Comparison of ENCODE assay signal across 17 mouse cellular contexts in the genomic region with DNA sequence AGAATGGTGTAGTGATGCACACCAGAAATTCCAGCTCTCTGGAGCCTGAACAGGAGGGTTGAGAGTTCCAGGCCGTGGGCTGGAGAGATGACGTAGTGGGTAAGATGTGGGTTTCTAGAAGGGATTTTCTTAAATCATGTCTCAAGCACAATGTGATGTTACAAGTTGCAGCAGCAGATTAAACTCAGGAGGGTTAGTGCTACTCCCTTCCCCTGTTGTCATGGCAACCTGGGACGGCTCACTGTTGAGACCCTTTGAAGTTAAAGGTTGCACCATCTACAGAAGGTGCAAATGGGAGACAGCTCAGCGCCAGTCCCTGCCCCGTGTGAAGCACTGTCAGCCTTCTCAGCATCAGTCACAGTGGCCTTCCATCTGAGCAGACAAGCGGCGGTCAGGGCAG. TPM values are rescaled to one million over a fixed set of nuclear protein-coding genes. Genes with fewer than 3 reads are reported as not detected.
A peak's percentile ranks its signal among the peaks of the same experiment; 100 is the strongest.
DNase-seq lines count a peak whose midpoint lies in the region; ATAC-seq lines count a peak whose summit lies in the region.
"Had no signal": no experiment of that assay in that cellular context is flagged by ENCODE, and none has a peak within 500 bp of the region (broad histone marks: within the 10 kb centered on the region; RNA-seq: fewer than 3 reads in every experiment).

No protein-coding gene starts in this region.

- WGBS in midbrain, embryonic 15.5 days, result 33% methylated on average over 7 of the region's 7 CpGs

- no peak overlapping the region for H3K9ac ChIP-seq in midbrain, embryonic 15.5 days
- H3K9ac ChIP-seq: forebrain, embryonic 12.5 days; limb, embryonic 12.5 days; liver, embryonic 15.5 days had no signal

- H3K27ac ChIP-seq in midbrain, embryonic 15.5 days, result peak overlapping the region; percentile 18; the same call in 1 of the 2 replicates
- H3K27ac ChIP-seq: forebrain, embryonic 12.5 days; limb, embryonic 12.5 days; liver, embryonic 15.5 days had no signal

- H3K9me3 ChIP-seq in megakaryocyte, embryonic 14.5 days, result no peaks in the 10 kb centered on the region
- H3K9me3 ChIP-seq in midbrain, embryonic 15.5 days, result no peaks in the 10 kb centered on the region
- H3K9me3 ChIP-seq: forebrain, embryonic 12.5 days; limb, embryonic 12.5 days; liver, embryonic 15.5 days had no signal

- DNase-seq in T-cell, adult 2 months (ENCODE audit: low spot score), result peak; percentile 51
- DNase-seq in thymus, postnatal 4 days, result peak; percentile 72
- DNase-seq in cerebellum, postnatal 36 days, result no peak
- no peak for DNase-seq in gastrocnemius, postnatal 4 days (ENCODE audit: low spot score in 2 of 2)
- DNase-seq: adrenal gland, adult 8-10 months; cerebellum, postnatal 10 days; gastrocnemius, postnatal 14 days; kidney, postnatal 36 days; right cerebral cortex, postnatal 25 days had no signal

- no peak for ATAC-seq in megakaryocyte, adult 5-6 weeks (ENCODE audit: poor library complexity, severe bottlenecking)
- ATAC-seq in midbrain, embryonic 15.5 days (replicated peaks), result 0 out of 2 replicates have a peak, but pooled peaks have one; percentile 50
- ATAC-seq: intestine, embryonic 16.5 days had no signal

- no peak overlapping the region for H3K4me2 ChIP-seq in midbrain, embryonic 15.5 days
- H3K4me2 ChIP-seq: forebrain, embryonic 12.5 days; heart, embryonic 11.5 days; limb, embryonic 12.5 days; liver, embryonic 15.5 days had no signal

- H3K27me3 ChIP-seq in megakaryocyte, embryonic 14.5 days (replicated peaks), result no peaks in the 10 kb centered on the region
- no peaks in the 10 kb centered on the region for H3K27me3 ChIP-seq in midbrain, embryonic 15.5 days (replicated peaks)
- H3K27me3 ChIP-seq: forebrain, embryonic 12.5 days; limb, embryonic 12.5 days; liver, embryonic 15.5 days had no signal

- peaks cover 51% of the 10 kb centered on the region for H3K4me1 ChIP-seq in megakaryocyte, embryonic 14.5 days
- H3K4me1 ChIP-seq in midbrain, embryonic 15.5 days, result peaks cover 4% of the 10 kb centered on the region; the same call in 1 of the 2 replicates
- H3K4me1 ChIP-seq: limb, embryonic 12.5 days had no signal

- H3K4me3 ChIP-seq in megakaryocyte, embryonic 14.5 days (replicated peaks), result peak overlapping the region; percentile 34
- H3K4me3 ChIP-seq in midbrain, embryonic 15.5 days, result no peak overlapping the region
- H3K4me3 ChIP-seq: forebrain, embryonic 12.5 days; limb, embryonic 12.5 days; liver, embryonic 15.5 days had no signal

- peaks cover 82% of the 10 kb centered on the region for H3K36me3 ChIP-seq in megakaryocyte, embryonic 14.5 days (replicated peaks; ENCODE audit: low read length)
- no peaks in the 10 kb centered on the region for H3K36me3 ChIP-seq in midbrain, embryonic 15.5 days (replicated peaks)

RNA-seq across cellular contexts. Expression of gene Zfp839, which starts 11.2 kb away (rescaled TPM):
- 1.0 and 4.3 TPM in 2 replicates for polyA plus RNA-seq in megakaryocyte, embryonic 14.5 days (2012; ENCODE audit: insufficient read depth, low replicate concordance)
- 3.3 and 4.5 TPM in 2 replicates for total RNA-seq in megakaryocyte, adult 5-6 weeks (2015)
- 5.5 and 6.2 TPM in 2 replicates for total RNA-seq in megakaryocyte, adult 5-6 weeks (2017)
- 3.9 and 4.4 TPM in 2 replicates for polyA plus RNA-seq in midbrain, embryonic 15.5 days (2015; fragmentation: Nextera tagmentation; extraction: Ambion mirVana)
- total RNA-seq in gastrocnemius, postnatal 4 days (2021), result 1 to 10 TPM; 7.4 to 8.0 TPM

RNA-seq across cellular contexts. Expression of gene Mok, which starts 20.5 kb away (rescaled TPM):
- polyA plus RNA-seq in megakaryocyte, embryonic 14.5 days (2012; ENCODE audit: insufficient read depth, low replicate concordance), result 2.1 and 2.3 TPM in 2 replicates
- 1.5 and 1.6 TPM in 2 replicates for total RNA-seq in megakaryocyte, adult 5-6 weeks (2015)
- 1.4 and 1.6 TPM in 2 replicates for total RNA-seq in megakaryocyte, adult 5-6 weeks (2017)
- 17.0 and 17.2 TPM in 2 replicates for polyA plus RNA-seq in midbrain, embryonic 15.5 days (2015; fragmentation: Nextera tagmentation; extraction: Ambion mirVana)
- total RNA-seq in gastrocnemius, postnatal 4 days (2021), result under 1 TPM; 0.34 to 0.91 TPM

RNA-seq across cellular contexts. Expression of gene Cinp, which starts 27.7 kb away (rescaled TPM):
- 11.5 and 21.2 TPM in 2 replicates for polyA plus RNA-seq in megakaryocyte, embryonic 14.5 days (2012; ENCODE audit: insufficient read depth, low replicate concordance)
- 20.3 and 31.8 TPM in 2 replicates for total RNA-seq in megakaryocyte, adult 5-6 weeks (2015)
- total RNA-seq in megakaryocyte, adult 5-6 weeks (2017), result 32.5 and 36.4 TPM in 2 replicates
- 76.3 and 85.4 TPM in 2 replicates for polyA plus RNA-seq in midbrain, embryonic 15.5 days (2015; fragmentation: Nextera tagmentation; extraction: Ambion mirVana)
- 10 to 100 TPM; 40.5 to 41.9 TPM for total RNA-seq in gastrocnemius, postnatal 4 days (2021)

RNA-seq across cellular contexts. Expression of gene Tecpr2, which starts 27.8 kb away (rescaled TPM):
- 4.0 and 4.3 TPM in 2 replicates for polyA plus RNA-seq in megakaryocyte, embryonic 14.5 days (2012; ENCODE audit: insufficient read depth, low replicate concordance)
- total RNA-seq in megakaryocyte, adult 5-6 weeks (2015), result 3.1 and 3.7 TPM in 2 replicates
- total RNA-seq in megakaryocyte, adult 5-6 weeks (2017), result 3.5 and 5.0 TPM in 2 replicates
- 8.9 and 9.4 TPM in 2 replicates for polyA plus RNA-seq in midbrain, embryonic 15.5 days (2015; fragmentation: Nextera tagmentation; extraction: Ambion mirVana)
- 1 to 10 TPM; 4.8 to 5.4 TPM for total RNA-seq in gastrocnemius, postnatal 4 days (2021)

Comparison
In these comparisons a context has a peak if more than half of its experiments do, and no peak if none do; other contexts are left out.
1. DNase-seq: peak in T-cell, adult 2 months (single experiment) and thymus, postnatal 4 days (single experiment); none in cerebellum, postnatal 36 days (0 of 2) and gastrocnemius, postnatal 4 days (0 of 2).